Mouse (Mus musculus) adrenal gland, postnatal 25 days (tissue): ENCODE measurements around the gene Polr3h. TPM values are rescaled to one million over a fixed set of nuclear protein-coding genes. Genes with fewer than 3 reads are reported as not detected.
A peak's percentile ranks its signal among the peaks of the same experiment; 100 is the strongest.

ENCODE experiments used
- DNase-seq: peaks from one replicate; pipeline ENCODE4 v3.0.0; 2021; ENCODE audit warnings: mixed read lengths
- total RNA-seq: library from RNA; stranded (reverse); gene quantifications from 2 replicates; pipeline ENCODE4 v1.2.3, GENCODE M21; 2021

Polr3h gene
- total RNA-seq, 1 experiment from 2014 or later, result 28.9 TPM

DNA sequence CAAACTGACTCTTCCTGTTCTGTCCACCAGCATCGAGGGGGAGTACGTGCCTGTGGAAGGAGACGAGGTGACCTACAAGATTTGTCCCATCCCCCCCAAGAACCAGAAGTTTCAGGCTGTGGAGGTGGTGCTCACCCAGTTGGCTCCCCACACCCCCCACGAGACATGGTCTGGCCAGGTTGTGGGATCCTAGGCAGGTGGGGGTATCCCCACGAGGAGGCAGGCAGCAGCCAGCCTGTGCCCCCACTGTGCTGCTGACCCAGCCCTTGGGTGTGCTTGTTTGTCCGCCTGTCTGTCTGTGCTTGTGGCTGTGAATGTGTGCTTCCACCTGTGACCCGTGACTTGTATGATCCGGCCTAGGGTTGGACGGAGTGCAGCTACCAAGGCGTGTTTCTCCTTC lies 23.0 kb upstream of the Polr3h start:
- no peak for DNase-seq

DNA sequence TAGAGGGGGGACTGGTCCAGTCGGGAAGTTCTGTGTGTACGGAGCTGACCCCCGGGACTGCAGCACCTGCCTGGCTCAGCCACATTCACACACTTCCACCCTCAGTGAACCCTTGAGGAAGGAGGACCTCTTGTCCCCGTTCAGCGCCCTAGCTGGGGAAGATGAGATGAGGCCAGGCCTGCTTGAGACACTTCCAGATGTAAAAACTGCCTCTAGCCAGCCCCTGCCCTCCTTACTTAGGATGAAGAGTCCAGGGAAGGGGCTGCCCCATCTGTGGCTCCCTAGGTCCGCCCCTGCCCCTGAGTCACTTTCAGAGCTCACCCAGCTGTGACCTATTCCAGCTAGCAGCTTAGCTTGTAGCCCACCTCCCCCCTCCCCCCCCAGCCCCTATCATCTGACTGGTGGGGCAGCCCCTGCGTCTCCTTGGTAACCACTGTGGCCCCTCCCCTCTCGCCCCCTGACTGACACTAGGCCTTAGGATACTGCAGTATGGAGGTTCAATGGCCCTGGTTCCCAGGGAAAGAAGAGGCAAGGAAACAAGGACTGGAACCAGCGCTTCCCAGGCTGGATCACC lies 17.2 kb upstream of the Polr3h start:
- no peak for DNase-seq

DNA sequence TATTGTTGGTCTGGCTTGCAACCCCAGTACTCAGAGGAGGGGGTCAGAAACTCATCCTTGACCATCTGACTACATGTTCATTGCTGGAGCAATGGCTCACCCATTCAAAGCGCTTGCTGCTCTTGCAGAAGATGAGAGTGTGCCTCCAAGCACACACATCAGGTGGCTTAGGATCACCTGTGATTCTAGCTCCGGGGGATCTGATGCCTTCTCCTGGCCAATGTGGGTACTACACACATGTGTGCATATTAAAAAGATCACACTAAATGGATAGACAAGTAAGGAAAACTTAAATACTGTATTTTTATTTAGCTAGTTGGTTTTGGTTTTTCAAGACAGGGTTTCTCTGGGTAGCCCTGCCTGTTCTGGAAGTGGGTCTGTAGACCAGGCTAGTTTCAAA lies 15.0 kb upstream of the Polr3h start:
- no peak for DNase-seq

DNA sequence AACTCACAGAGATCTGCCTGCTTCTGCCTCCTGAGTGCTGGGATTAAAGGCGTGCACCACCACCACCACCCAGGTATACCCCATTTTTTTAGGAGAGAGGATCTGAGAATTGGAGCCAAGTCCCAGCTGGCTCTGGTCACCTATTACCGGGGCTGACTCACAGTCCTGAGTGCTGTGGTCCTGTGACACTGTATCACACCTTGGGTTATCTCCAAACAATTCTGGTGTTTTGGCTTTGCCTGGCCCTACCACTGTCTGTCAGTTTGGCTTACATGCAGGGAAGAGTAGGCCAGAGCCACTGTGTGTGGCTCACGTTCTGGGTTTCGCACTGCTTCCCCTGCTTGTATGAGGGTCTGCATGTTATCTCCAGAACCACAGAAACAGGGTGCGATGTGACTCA lies 14.2 kb upstream of the Polr3h start:
- DNase-seq, result no peak

DNA sequence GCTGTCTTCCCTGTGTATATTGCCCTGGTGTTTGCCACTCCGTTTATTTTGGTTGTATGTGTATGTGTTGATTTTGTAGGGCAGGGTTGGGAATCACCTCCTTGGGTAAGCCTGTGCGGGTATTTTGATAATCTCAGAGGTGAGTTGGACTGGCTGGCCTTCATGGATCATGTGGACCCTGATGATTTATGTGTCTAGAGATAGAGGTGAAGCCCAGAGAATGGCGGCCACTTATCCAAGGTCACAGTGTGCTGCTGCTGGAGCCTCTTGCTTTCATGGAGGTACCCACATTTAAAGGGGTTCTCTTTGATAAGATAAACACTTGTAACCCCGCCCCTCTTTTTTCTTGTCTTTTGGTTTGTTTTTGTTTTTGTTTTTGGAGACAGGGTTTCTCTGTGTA lies 13.7 kb upstream of the Polr3h start:
- DNase-seq, result no peak

DNA sequence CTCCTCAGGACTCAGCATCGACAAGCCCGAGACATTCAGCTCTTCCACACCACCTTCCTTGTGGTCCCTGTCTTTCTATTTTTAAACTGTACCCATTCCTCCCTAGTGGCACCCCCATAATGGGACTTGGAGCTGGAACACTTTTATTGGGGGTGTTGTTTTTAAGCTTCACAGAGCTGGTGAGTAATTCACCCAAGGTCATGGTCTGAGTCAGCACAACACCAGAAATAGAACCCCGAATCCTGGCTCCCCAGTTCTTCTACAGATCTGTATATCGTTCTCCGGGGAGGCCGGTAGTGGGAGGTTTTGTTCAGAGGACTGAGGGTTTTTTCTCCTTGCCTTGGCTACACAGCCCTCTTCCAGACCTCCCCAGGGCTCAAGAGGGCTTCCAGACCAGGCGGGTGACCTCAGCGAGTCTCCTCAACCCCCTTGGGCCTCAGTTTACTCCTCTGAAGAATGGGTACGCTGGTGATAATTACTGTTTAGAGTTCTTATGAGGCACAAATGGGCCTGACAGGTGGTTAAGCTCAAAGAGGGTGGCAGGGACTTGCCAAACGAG lies 13.2 kb upstream of the Polr3h start:
- peak; percentile 41 for DNase-seq

DNA sequence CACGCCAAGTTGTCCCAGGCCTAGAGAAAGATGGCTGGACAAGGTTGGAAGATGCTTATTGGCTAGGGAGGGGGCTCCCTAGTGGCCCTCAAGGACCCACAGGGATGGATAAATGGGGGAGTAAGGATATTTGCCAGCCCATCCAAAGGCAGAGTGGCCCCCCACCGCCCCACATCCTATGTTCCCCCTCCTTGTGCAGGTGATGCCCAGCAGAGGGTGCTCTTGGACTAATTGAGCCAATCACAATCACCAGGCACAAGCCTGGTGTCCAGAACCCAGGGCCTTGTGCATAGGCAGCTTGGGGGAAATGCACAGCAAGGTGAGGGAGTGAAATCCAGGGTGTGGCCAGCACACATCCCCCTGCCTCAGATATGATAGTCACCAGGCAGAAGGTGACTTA lies 12.2 kb upstream of the Polr3h start:
- DNase-seq, result peak; percentile 64

DNA sequence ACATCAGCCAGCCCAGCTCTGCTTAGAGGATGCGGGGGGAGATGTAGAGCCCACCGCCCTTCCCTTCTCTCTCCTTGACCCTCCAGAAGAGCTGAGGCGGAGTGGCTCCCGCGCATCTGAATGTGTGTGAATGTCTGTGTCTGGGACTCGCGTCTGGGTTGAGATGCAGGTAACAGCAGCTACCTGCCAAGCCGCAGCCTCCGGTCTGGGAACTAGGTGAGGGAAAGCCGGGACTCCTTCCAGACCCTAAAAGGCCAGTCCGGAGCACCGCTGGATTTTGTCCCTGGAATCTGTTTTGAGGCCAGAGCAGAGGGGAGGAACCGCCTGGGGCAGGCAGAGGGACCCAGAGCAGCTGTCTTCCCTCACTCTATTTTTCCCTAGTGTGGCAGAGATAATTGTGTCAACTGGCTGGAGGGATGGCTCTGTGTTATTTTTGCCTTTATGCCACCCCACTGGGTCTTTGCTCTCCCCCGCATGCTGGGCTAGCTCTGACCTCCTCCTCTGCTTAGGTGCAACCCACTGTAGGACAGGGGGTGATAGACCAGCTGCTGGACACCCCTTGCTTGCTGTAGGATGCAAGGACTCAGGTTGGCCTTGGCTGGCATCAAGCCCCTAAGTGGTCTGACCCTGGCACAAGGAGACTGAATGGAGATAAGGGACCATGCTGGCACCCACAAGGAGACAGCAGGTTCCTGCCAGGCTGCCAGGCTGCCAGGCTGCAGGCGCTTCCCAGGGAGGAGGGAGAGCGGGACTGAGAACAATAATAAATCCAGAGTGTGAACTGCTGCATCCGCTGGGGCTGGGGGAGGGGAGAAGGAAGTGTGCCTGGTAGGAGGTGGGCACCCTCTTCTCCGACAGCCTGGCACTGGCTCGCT lies 11.3 kb upstream of the Polr3h start:
- DNase-seq, result peak; percentile 53

DNA sequence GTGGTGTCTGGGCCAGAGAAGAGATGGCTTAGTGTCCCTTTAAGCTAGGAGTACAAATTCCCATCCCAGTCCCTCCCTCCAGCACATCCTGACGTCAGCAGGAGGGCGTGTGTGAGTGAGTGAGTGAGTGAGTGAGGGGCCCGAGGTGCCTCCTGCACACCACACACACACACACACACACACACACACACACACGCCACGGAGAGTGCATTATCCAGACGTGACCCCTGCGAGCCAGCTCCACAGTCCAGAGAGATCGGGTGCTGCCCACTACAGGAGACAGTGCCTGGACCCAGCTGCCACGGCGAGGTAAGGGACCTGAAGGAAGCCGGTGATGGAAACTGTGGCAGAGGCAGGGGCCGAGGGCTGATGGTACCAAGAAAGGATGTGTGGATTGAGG lies 10.6 kb upstream of the Polr3h start, which contains the start of gene Csdc2:
Csdc2 (plus strand) TSS at position 81 of the 400 bp plus-strand sequence.
- peak; percentile 61 for DNase-seq

DNA sequence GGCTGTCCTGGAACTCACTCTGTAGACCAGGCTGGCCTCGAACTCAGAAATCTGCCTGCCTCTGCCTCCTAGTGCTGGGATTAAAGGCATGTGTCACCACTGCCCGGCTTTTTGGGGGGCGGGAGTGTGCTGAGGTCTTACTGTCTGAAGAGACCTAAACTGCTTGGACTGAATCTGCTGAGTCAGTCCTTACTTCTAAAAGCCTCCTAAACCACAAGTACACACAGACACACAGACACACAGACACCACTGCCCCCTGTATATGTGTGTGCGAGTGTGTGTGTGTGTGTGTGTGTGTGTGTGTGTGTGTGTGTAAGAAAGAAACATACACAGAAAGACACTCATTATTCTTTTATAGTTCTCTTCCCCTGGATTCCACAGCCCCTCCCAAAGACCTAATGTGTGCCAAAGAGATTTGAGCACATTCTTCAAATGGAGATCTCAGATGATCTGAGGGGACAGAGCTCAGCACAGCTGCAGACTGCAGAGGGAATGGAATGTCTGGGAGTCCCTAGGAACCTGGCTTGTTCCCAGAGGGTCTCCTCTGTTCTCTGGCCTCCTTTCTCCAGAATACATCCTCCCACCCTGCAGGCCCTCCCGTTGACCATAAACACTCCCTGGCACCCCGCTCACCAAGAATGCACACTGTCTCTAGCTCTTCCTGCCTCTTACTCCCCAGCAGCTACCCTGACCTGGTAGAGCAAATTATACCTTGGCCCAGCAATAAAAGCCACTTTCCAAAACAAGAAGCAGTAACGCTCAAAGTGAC lies 10.0 kb upstream of the Polr3h start:
- no peak for DNase-seq

DNA sequence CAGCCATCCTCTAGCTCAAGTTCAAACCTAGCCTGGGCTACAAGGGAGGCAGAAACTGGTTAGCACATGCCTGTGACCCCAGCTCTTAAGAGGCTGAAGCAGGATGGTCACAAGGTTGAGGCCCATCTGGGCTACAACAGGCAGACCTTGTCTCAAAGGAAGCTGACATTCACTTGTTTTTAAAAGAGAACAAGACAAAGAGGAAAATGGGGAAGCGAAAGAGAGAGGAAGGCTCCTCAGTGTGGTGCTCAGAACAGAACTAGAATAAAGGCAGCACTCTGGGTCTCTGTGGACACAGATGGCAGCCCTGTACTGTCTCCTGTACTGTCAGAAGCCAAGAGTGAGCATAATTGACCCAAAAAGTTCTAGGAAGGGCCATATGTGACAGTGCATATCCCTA lies 7.9 kb upstream of the Polr3h start:
- no peak for DNase-seq

DNA sequence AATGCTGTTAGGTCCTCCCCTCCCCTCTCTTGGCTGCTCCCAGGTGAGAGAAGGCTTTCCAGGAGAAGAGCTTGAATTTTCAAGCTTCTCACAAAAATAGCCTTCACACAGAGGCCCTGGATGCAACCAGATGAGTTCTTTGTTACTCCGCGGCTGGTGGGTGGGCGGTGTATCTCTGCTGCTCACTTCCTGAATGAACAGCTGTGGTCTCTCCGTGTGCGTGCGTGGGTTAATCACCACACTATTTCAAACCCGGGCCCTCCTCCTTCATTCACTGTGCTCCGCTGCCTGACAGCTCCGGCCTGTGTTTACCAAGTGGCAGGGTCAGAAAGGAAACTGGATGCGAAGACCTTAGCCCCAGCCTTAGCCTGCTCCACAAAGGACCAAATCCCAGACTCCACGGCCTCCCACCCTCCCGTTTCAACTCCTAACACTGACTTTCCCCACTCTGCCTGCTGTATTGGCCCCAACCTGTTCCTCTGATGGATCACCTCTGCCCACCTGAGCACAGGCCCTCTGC lies 7.0 kb upstream of the Polr3h start:
- DNase-seq, result no peak

DNA sequence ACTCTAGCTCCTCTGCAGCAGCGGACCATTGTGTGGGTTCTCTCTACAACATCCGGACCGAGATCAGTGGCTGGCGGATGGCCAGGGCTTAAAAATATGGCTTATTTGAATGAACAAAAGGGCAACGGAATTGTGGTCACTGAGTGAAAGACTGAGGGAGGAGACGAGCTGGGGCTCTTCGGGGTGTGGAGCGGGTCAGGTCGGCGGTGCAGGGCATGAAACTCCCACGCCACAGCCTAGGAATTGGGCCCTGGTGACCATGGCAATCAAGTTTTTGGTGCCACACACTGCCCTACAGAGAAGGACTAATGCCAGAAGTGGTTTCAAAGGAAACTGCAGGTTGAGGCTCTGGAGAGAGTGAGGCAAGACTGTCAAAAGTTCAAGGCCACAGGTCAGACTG lies 2.2 kb upstream of the Polr3h start:
- DNase-seq, result peak; percentile 60

DNA sequence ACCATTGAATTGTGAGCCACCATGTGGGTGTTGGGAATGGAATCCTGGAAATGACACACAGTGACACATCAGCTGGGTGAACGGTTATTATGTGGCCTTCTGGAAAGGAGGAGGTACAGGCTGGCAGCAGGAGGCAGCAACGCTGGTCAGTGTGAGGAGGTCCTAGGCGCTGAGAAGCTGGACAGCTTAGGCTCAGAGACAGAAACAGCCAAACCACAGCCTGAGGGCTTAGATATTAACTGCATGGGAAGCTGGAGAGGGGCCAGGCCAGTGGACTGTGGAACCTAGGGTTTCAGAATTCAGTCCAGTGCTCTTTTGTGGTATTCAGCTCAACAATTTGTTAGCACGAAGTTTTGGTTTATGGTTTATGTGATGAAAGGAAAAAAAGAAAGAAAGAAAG lies 1.7 kb upstream of the Polr3h start:
- DNase-seq, result peak; percentile 58

DNA sequence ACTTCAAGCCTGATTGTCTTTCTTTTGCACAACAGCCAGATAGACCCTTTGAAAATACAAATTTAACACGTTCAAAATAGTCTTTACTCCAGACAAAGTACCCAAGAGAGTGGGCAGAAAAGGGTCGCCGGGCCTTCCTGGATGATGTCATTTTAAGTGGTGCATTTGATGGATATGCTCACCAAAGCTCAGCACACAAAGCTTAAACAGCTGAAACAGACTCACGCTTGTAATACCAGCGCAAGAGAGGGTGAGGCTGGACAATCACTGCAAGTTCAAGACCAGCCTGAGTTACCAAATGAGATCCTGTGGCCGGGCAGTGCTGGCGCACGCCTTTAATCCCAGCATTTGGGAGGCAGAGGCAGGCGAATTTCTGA lies 394 bp upstream of the Polr3h start:
- no peak for DNase-seq

DNA sequence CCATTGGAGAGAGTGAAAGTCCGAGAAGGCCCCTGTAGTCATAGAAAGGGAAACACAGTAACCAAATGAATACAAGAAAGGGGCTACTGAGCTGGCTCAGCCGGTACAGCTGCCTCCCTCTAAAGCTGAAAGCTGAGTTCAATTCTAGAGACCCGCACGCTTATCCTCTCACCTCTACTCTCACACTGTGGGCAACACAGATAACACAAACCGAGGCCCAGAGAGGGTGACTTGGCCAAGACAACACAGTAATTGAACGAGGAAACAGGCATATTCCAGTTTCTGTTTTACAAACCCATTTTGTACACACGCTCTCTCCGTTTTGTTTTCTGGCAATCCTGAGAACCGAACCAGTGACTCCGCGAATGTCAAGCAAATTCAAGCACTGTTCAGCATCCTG lies 1.1 kb downstream of the Polr3h start:
- no peak for DNase-seq

DNA sequence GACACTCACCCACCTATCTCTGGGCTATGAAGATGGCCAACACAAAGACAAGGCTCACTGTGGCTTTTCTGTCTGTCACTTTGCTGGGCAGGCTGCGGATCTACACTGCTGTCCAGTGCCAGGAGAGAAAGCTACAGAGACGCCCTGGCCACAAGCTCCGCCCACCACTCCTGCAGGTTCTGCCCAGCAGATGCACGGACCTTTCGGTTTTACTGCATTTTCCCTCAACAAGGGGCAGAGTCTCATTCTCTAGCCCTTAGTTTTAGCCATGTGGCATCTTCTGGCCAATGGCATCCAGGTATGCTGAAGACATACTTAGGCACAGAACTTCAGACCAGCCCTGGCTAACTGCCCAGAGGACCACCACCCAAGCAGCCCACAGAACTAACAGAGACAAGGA lies 4.8 kb downstream of the Polr3h start:
- DNase-seq, result no peak

DNA sequence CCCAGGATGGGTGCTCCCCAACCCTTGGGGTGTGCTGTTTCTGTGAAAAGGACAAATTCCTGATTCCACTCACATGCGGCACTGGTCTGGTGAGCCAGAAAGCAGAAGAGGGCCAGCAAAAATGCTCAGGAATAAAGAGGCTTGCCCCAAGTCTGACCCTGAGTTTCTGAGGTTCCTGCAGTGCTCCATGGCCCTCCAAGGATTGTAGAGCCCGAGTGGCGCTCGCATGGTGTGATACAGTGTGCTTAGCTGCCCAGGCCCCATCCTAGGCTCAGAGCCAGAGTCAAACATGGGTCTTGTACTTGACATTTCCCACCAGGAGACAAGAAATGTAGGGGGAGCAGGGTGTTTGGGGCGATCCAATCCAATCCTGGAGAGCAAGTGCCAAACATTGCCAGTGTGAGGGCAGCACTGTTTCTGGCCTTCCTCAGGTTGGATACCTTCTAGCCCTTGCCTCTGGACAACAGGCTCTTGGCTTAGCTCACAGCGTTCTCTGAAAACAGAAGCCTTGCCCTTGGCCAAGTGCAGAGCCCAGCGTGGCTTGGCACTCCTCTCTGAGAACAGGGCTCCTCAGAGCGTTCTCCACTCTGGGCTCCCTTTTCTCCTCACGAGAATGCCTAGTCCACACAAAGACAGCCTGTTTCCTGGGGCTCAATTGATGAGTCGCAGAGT lies 5.4 kb downstream of the Polr3h start:
- DNase-seq, result no peak

DNA sequence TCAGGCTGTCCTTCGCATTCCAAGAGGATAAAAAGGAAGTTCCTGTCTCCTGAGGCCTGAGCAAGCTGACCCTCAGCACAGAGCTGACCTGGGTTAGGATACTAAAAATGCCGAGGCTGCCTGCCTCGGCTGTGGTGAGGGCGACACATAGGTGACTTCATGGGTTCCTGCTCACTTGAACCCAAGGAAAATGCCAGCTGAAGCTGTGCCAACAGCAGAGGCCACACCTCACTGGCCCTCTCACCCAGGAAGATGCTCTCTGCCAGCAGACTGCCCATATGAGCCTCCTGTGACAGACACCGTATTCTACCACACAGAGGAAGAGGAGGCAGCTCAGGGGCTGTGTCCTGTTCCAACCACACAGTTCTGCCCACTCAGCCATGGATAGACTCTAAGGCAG lies 7.0 kb downstream of the Polr3h start:
- DNase-seq, result no peak

DNA sequence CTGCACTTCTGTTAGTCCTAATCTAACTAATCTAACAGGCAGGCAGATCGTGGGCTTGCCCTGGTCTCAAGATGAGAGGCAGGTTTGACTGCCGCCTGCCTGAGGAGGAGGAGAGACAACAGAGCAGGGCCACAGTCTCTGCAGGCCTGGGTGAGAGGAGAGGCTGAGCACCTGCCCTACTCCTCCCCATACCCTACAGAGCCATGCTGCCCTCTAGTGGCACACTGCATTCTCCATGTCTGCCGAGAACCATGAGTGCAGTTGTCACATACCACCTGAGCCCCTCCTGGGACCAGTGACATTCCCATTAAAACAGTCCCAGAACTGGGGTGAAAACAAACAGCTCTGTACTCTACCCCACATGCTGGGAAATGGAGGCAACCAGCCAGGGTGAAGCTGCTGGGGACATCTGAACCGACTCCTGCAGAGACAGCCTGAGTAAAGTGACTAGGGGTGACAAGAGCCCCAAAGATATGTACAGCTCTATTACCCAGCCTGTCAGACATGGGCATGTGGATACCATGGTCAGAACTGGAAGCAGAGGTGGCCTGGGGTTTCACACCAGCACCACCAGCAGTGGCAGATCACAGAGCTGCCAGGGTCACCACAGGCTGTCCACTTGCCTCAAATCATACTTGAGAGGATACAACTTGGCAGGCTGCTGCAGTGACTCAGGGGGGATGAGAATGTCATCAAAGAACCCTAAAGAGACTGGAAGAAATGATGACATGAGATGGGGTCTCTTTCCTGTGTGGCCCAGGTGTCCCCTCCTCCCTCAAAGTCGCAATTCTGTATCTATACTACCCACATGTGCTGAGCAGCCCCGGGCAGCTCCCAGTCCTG lies 8.2 kb downstream of the Polr3h start:
- DNase-seq, result peak; percentile 80

DNA sequence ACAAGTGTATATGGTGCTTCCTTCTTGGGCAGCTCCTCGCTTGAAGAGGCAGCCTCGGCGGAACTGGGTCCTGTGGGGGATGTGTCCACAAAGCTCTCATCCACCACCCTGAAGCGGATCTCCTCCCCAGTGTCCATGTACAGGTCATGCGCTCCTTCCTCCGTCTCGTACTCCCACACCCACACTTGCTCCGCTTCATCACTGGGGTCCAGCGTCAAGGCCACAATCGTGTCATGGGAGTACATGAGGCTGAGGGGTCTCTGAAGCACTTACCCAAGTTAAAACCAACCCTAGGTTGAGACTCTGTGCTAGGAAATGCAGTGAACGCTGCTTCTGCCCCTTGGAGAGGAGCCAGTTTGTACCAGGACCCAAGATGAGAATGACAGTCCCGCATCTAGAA lies 8.8 kb downstream of the Polr3h start:
- DNase-seq, result no peak
